Mouse (Mus musculus) kidney, adult 2 months (tissue): ENCODE measurements around the gene Lurap1. TPM values are rescaled to one million over a fixed set of nuclear protein-coding genes. Genes with fewer than 3 reads are reported as not detected.

Experiments used
- DNase-seq: peaks from one replicate; pipeline ENCODE4 v3.0.0; 2021
- H3K27ac ChIP-seq: fragments of 200-500 bp; 2 replicates; pipeline ENCODE4 v1.5.1; 2012; ENCODE audit warnings: low read depth, low read length, control low read depth, inconsistent platforms; ENCODE audit not compliant: insufficient read depth
- H3K27me3 ChIP-seq: fragments of 200-500 bp; replicated peaks from 2 replicates; pipeline ENCODE4 v1.6.1; 2012; ENCODE audit warnings: mild to moderate bottlenecking, moderate library complexity, low read length, inconsistent platforms; ENCODE audit not compliant: control insufficient read depth, insufficient read depth
- H3K36me3 ChIP-seq: fragments of 200-500 bp; 2 replicates; pipeline ENCODE4 v1.6.1; 2012; ENCODE audit warnings: mild to moderate bottlenecking, moderate library complexity, low read length, inconsistent platforms; ENCODE audit not compliant: control insufficient read depth, insufficient read depth
- H3K4me1 ChIP-seq: fragments of 200-500 bp; 2 replicates; pipeline ENCODE4 v1.6.1; 2011; ENCODE audit warnings: low read length; ENCODE audit not compliant: control insufficient read depth, insufficient read depth
- H3K4me3 ChIP-seq: fragments of 200-500 bp; 2 replicates; pipeline ENCODE4 v1.5.1; 2011; ENCODE audit warnings: mild to moderate bottlenecking, low read depth, low read length, control low read depth; ENCODE audit not compliant: insufficient read depth
- CTCF ChIP-seq: fragments of 200-500 bp; conservative IDR thresholded peaks from 2 replicates; pipeline ENCODE4 v1.5.1; 2011; ENCODE audit warnings: low read depth, mild to moderate bottlenecking, control low read depth, low read length, moderate library complexity, mixed read lengths; ENCODE audit not compliant: insufficient read depth, insufficient read length
- POLR2A ChIP-seq: fragments of 200-500 bp; IDR thresholded peaks from one replicate; pipeline ENCODE4 v1.6.1; 2011; ENCODE audit warnings: low read depth, low read length, control low read depth
- WGBS: fragments of 180-500 bp; shearing (Covaris S2); methylation state at CpG from one replicate; pipeline ENCODE4 v1.1.7; 2018; 5-methylcytosine and 5-hydroxymethylcytosine counted together
- polyA plus RNA-seq: library from polyadenylated mRNA; depleted of rRNA; stranded (reverse); fragments of >200 nt; gene quantifications from 2 replicates; pipeline ENCODE4 v1.2.3, GENCODE M21; 2012

Lurap1 gene
- polyA plus RNA-seq, 1 experiment: 6.3 TPM

DNA sequence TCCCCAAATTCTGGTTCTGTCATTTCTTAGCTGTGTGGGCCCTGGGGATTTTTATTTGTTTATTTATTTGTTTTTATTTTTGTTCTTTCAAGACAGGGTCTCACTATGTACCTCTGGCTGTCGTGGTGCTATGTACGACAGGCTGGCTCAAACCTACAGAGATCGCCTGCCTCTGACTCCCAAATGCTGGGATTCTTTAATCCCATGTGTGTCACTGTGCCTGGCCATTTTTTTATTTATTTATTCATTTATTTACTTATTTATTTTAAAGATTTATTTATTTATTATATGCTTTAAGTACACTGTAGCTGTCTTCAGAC is 18.2 kb upstream of the Lurap1 start:
- Histone ChIP-seq H3K27me3 (no peaks in the 10 kb centered on the region), H3K27ac (no peak overlapping the region), H3K36me3 (no peaks in the 10 kb centered on the region), H3K4me3 (no peak overlapping the region), H3K4me1 (no peaks in the 10 kb centered on the region; the same call in 1 of the 2 replicates)
- TF ChIP-seq CTCF: no peak
- TF ChIP-seq POLR2A: no peak
- no peak for DNase-seq
- 53% methylated on average over 3 of the region's 3 CpGs for WGBS

DNA sequence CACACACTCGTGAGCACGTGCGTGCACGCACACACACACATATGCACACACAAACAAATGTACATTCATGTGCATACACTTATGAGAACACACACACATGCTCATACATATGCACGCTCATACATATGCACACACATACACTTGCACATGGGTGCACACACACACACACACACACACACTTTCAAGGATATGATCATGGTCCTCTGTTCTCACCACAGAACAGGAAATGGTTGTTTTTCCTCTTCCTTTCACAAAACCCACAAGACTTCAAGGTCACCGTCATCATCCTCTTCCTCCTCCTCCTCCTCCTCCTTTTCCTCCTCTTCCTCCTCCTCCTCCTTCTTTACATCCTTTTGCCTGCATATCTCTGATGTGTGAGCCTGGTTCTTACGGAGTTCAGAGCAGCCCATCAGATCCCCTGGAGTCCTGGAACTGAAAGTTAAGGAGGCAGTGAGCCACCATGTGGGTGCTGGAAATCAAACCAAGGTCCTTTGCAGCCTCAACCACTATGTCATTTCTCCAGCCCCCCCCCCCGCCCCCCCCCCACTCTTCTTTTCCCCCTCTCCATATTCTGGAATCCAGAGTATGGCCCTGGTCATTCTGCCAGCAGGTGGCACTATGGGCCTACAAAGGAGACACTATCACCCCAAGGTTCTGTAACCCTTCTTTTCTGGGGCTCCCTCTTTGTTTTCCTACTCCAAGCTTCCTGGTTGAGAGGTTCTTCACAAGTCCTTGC is 17.6 kb upstream of the Lurap1 start:
- Histone ChIP-seq H3K4me1 (peaks cover under 1% of the 10 kb centered on the region; the same call in 1 of the 2 replicates), H3K27ac (no peak overlapping the region), H3K36me3 (no peaks in the 10 kb centered on the region), H3K4me3 (no peak overlapping the region), H3K27me3 (no peaks in the 10 kb centered on the region)
- peak; percentile 75 for DNase-seq
- TF ChIP-seq POLR2A: no peak
- peak; percentile 72 for TF ChIP-seq CTCF
- WGBS: 71% methylated on average over 8 of the region's 8 CpGs

DNA sequence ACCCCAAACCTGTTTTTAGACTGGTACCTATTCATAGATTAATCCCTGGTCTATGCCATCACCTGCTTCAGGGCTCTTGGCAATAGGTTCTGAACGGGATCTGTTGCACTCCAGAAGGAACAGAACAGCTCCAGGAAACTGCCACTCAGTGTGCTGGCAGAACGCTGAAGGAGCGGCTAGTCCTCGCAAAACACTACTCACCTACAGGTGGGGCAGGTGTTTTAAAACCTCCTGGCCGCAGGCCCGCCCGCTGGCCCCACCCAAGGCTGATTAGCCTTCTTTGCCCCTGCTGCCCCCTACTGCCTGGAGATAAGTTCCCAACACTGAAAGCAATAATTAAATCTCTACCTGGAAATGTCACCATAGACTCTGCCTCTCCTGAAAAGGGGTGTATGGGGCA is 16.3 kb upstream of the Lurap1 start, which contains the start of gene Tspan1:
TSS of gene Tspan1 (minus strand) at position 198 of the 400 bp plus-strand sequence.
- peak; percentile 43; the same call in 1 of the 2 replicates for TF ChIP-seq CTCF
- no peak for TF ChIP-seq POLR2A
- WGBS: 31% methylated on average over 7 of the region's 7 CpGs
- H3K4me3 ChIP-seq: no peak within 1 kb of the TSS
- no peaks in the 10 kb centered on the region for H3K36me3 ChIP-seq
- no peaks in the 10 kb centered on the region for H3K27me3 ChIP-seq
- H3K27ac ChIP-seq: peak within 1 kb of the TSS; percentile 58
- peaks cover 9% of the 10 kb centered on the region for H3K4me1 ChIP-seq
- DNase-seq: peak; percentile 77

DNA sequence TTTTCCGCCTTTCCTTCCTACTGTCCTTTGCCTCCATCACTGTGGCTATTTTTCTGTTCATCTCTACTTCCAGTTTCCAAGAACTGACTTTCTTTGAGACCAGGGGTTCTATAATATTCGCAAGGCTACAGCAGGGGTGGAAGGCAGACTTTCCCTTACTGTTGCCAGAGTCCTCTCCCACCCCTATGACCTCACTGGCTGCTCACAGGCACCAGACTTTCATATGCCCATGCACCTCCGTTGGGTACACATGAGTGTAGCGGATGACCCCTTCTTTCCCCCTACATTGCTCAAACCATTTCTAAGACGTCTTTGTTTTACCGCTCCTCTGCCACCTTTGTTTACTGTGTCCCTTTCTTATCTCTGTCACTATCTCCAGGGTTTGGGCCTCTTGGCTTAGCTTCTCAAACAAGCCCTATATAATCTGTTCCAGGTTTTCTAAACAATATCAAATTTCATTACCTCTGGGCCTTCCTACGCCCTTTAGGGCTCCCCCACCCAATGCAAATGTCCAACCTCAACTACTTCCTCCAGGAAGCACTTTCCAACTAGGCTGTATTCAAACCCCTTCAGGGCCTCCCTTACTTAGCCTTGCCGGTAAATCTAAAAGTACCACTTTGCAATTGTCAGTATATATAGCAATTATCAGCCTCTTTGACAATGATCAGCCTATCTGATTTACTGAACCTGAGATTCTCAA is 14.7 kb upstream of the Lurap1 start:
- TF ChIP-seq POLR2A (no peak), CTCF (no peak)
- Histone ChIP-seq H3K27me3 (no peaks in the 10 kb centered on the region), H3K4me1 (peaks cover 11% of the 10 kb centered on the region), H3K4me3 (no peak overlapping the region), H3K36me3 (no peaks in the 10 kb centered on the region; the same call in 1 of the 2 replicates), H3K27ac (peak overlapping the region; percentile 58)
- DNase-seq: no peak
- WGBS: 68% methylated on average over 8 of the region's 8 CpGs

DNA sequence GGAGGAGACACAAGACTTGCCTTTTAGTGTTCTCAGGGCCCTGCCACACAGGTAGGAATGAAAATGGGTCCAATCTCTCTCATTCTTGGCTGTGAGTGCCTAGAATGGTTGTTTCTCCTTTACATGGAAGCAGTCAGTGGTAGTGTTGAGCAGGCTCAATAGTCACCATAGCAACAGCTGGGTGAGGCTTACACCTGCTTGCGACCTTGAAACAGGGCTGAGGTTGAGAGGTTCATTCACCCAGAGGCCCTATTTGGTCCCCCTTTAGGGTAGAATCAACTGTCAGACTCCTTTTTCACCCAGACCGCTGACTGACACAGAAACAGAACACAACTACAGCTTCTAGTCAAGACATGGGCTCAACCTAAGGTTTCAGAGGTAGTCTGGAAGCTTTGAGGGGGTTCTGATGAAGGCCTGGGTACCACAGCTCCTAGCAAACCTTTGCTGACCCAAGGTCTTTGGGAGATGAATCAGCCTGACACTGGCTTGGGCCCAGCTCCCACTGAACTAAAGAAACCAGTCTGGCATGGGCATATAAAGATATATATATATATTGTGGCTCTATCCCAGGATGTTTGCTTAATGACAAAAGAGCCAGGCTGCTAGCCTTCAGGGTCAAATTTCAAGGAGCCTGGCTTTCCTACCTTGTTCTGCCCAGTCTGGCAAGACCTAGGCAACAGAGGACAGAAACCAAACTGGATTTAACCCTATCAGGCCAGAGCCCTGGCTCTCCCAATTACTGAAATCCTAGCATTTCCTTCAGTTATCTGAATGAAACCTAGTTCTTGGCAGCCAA is 13.8 kb upstream of the Lurap1 start:
- peak; percentile 28 for DNase-seq

DNA sequence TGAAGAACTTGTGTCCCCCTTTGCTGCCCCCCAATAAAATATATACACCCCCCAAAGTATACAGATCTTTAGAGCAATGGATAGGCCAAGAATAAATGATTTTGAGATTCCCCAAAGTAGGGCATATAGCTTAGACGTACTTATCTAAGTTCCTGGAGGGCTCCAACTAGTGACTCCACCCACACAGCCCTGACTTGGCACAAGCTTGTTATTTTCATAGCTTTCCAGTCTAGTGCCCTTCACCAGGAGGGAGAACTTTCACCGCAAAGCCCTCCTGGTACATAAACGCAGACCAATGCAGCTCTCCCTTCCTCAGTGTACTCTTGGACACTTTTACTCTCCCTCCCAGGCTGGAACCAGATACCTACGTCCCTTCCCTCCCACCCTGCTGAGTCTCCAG is 11.0 kb upstream of the Lurap1 start:
- DNase-seq: peak; percentile 72

More for the DNA sequence above, 13.8 kb upstream of the Lurap1 start:
- no peaks in the 10 kb centered on the region; the same call in 1 of the 2 replicates for H3K36me3 ChIP-seq
- no peaks in the 10 kb centered on the region for H3K27me3 ChIP-seq
- no peak overlapping the region for H3K4me3 ChIP-seq
- no peak for TF ChIP-seq POLR2A
- no peak for TF ChIP-seq CTCF
- 78% methylated on average over 2 of the region's 2 CpGs for WGBS
- peaks cover 11% of the 10 kb centered on the region for H3K4me1 ChIP-seq
- peak overlapping the region; percentile 58 for H3K27ac ChIP-seq

More for the DNA sequence above, 11.0 kb upstream of the Lurap1 start:
- H3K4me1 ChIP-seq: peaks cover 14% of the 10 kb centered on the region
- no peak overlapping the region for H3K4me3 ChIP-seq
- WGBS: 28% methylated on average over 4 of the region's 4 CpGs
- H3K36me3 ChIP-seq: peaks cover 1% of the 10 kb centered on the region; the same call in 1 of the 2 replicates
- no peaks in the 10 kb centered on the region for H3K27me3 ChIP-seq
- TF ChIP-seq CTCF: no peak
- no peak for TF ChIP-seq POLR2A
- peak overlapping the region; percentile 79 for H3K27ac ChIP-seq
